Mouse (Mus musculus) kidney, postnatal 0 days (tissue): Measurements from ENCODE around the gene Slc26a1. TPM values are rescaled to one million over a fixed set of nuclear protein-coding genes. Genes with fewer than 3 reads are reported as not detected.

Source experiments
- ATAC-seq: fragments of 200-750 bp; cut with Nextera tagmentation; replicated peaks from 2 replicates; pipeline ENCODE4 v1.8.0; 2017; ENCODE audit warnings: low read depth, moderate number of reproducible peaks, moderate TSS enrichment, moderate library complexity; ENCODE audit not compliant: low FRiP score
- DNase-seq: peaks from one replicate; pipeline ENCODE4 v3.0.0-alpha.2; 2016; ENCODE audit warnings: low spot score
- H3K27ac ChIP-seq: fragments of 300-500 bp; sonication (generic); 2 replicates; pipeline ENCODE4 v1.5.1; 2014; ENCODE audit warnings: mild to moderate bottlenecking
- H3K27me3 ChIP-seq: fragments of 300-500 bp; sonication (generic); 2 replicates; pipeline ENCODE4 v1.6.1; 2014; ENCODE audit warnings: low read length, mixed read lengths; ENCODE audit not compliant: insufficient read depth
- H3K36me3 ChIP-seq: fragments of 300-500 bp; sonication (generic); 2 replicates; pipeline ENCODE4 v1.6.1; 2014; ENCODE audit warnings: low read length, mixed read lengths; ENCODE audit not compliant: insufficient read depth
- H3K4me1 ChIP-seq: fragments of 300-500 bp; sonication (generic); replicated peaks from 2 replicates; pipeline ENCODE4 v1.6.1; 2014; ENCODE audit warnings: antibody characterized with exemption, low read length, mixed read lengths; ENCODE audit not compliant: insufficient read depth
- H3K4me2 ChIP-seq: fragments of 300-500 bp; sonication (generic); 2 replicates; pipeline ENCODE4 v1.6.1; 2014; ENCODE audit warnings: mild to moderate bottlenecking, low read length, moderate library complexity, mixed read lengths
- H3K4me3 ChIP-seq: fragments of 300-500 bp; sonication (generic); replicated peaks from 2 replicates; pipeline ENCODE4 v1.5.1; 2014; ENCODE audit warnings: low read depth, low read length
- H3K9ac ChIP-seq: fragments of 300-500 bp; sonication (generic); 2 replicates; pipeline ENCODE4 v1.6.1; 2014; ENCODE audit warnings: low read depth, low read length
- H3K9me3 ChIP-seq: fragments of 300-500 bp; sonication (generic); replicated peaks from 2 replicates; pipeline ENCODE4 v1.6.1; 2016; ENCODE audit warnings: low read length, inconsistent platforms, mixed read lengths
- CTCF ChIP-seq: IDR thresholded peaks from 2 replicates; pipeline ENCODE4 v1.5.1; 2016; ENCODE audit warnings: antibody characterized with exemption, low read depth, mild to moderate bottlenecking, moderate library complexity
- WGBS: fragments of 180-500 bp; shearing (Covaris S2); extraction: QIAGEN DNeasy Blood & Tissue Kit; methylation state at CpG from one replicate; pipeline ENCODE4 v1.1.7; 2014; 5-methylcytosine and 5-hydroxymethylcytosine counted together
- polyA plus RNA-seq: library from polyadenylated mRNA; unstranded; fragments of >200 nt; fragmentation: Nextera tagmentation; extraction: Ambion mirVana; gene quantifications from 2 replicates; pipeline ENCODE4 v1.2.1, GENCODE M21; 2015

Slc26a1 gene
- polyA plus RNA-seq, 1 experiment from 2014 or later: 8.5 TPM

- H3K27ac ChIP-seq: no peak overlapping the region
- WGBS: under 1% methylated on average over 36 of the region's 43 CpGs
- ATAC-seq: peak; percentile 93
Observed at GRCm38 (mm10) chr5:108693872-108694288, 18.5 kb upstream of the Slc26a1 start.

GRCm38 (mm10) chr5:108692271-108692670, 16.9 kb upstream of the Slc26a1 start, which contains the start of gene Fgfrl1:
Gene Fgfrl1, plus strand, starts transcription at chr5:108692382.
- Histone ChIP-seq H3K9me3 (no peaks in the 10 kb centered on the region), H3K4me1 (peaks cover 11% of the 10 kb centered on the region; the same call in 1 of the 2 replicates), H3K4me2 (peak within 1 kb of the TSS; percentile 96), H3K36me3 (no peaks in the 10 kb centered on the region), H3K9ac (peak within 1 kb of the TSS; percentile 45; the same call in 1 of the 2 replicates), H3K4me3 (peak within 1 kb of the TSS; percentile 97), H3K27me3 (no peaks in the 10 kb centered on the region), H3K27ac (no peak within 1 kb of the TSS)
- 3% methylated on average over 15 of the region's 18 CpGs for WGBS
- DNase-seq: peak; percentile 80
- TF ChIP-seq CTCF: peak; percentile 65
- peak; percentile 54 for ATAC-seq

More at GRCm38 (mm10) chr5:108693872-108694288, 18.5 kb upstream of the Slc26a1 start:
- Histone ChIP-seq H3K27me3 (no peaks in the 10 kb centered on the region), H3K9ac (peak overlapping the region; percentile 79), H3K4me2 (peak overlapping the region; percentile 96), H3K4me3 (peak overlapping the region; percentile 97), H3K36me3 (no peaks in the 10 kb centered on the region), H3K9me3 (no peaks in the 10 kb centered on the region), H3K4me1 (peaks cover 11% of the 10 kb centered on the region; the same call in 1 of the 2 replicates)
- DNase-seq: peak; percentile 97
- no peak for TF ChIP-seq CTCF

- peak; percentile 50 for TF ChIP-seq CTCF
Observed at GRCm38 (mm10) chr5:108691152-108691551, 15.8 kb upstream of the Slc26a1 start.

GRCm38 (mm10) chr5:108689091-108689490, 13.7 kb upstream of the Slc26a1 start:
- Histone ChIP-seq H3K4me2 (no peak overlapping the region), H3K9ac (no peak overlapping the region), H3K4me1 (no peaks in the 10 kb centered on the region), H3K4me3 (no peak overlapping the region), H3K27ac (no peak overlapping the region), H3K9me3 (no peaks in the 10 kb centered on the region), H3K27me3 (no peaks in the 10 kb centered on the region), H3K36me3 (no peaks in the 10 kb centered on the region)
- TF ChIP-seq CTCF: no peak
- DNase-seq (no peak), ATAC-seq (no peak)
- WGBS: 68% methylated on average over 5 of the region's 5 CpGs

More at GRCm38 (mm10) chr5:108691152-108691551, 15.8 kb upstream of the Slc26a1 start:
- no peak overlapping the region for H3K27ac ChIP-seq
- H3K4me3 ChIP-seq: no peak overlapping the region
- H3K9me3 ChIP-seq: no peaks in the 10 kb centered on the region
- DNase-seq: no peak
- H3K27me3 ChIP-seq: no peaks in the 10 kb centered on the region
- H3K4me2 ChIP-seq: no peak overlapping the region
- ATAC-seq: no peak
- H3K4me1 ChIP-seq: peaks cover 11% of the 10 kb centered on the region; the same call in 1 of the 2 replicates
- WGBS: 76% methylated on average over 4 of the region's 4 CpGs
- no peak overlapping the region for H3K9ac ChIP-seq
- no peaks in the 10 kb centered on the region for H3K36me3 ChIP-seq

GRCm38 (mm10) chr5:108680871-108681270, 5.5 kb upstream of the Slc26a1 start:
- Histone ChIP-seq H3K9me3 (no peaks in the 10 kb centered on the region), H3K36me3 (no peaks in the 10 kb centered on the region), H3K27ac (no peak overlapping the region), H3K27me3 (no peaks in the 10 kb centered on the region), H3K4me3 (no peak overlapping the region), H3K4me1 (peaks cover 13% of the 10 kb centered on the region; the same call in 1 of the 2 replicates), H3K4me2 (no peak overlapping the region), H3K9ac (no peak overlapping the region)
- TF ChIP-seq CTCF: no peak
- no peak for DNase-seq
- ATAC-seq: no peak
- WGBS: 93% methylated on average over 6 of the region's 6 CpGs

- Histone ChIP-seq H3K9me3 (no peaks in the 10 kb centered on the region), H3K4me1 (peaks cover 13% of the 10 kb centered on the region; the same call in 1 of the 2 replicates), H3K27ac (no peak overlapping the region), H3K4me2 (no peak overlapping the region), H3K36me3 (no peaks in the 10 kb centered on the region), H3K9ac (no peak overlapping the region), H3K27me3 (no peaks in the 10 kb centered on the region), H3K4me3 (no peak overlapping the region)
- TF ChIP-seq CTCF: peak; percentile 59
- ATAC-seq (no peak), DNase-seq (no peak)
- 57% methylated on average over 3 of the region's 3 CpGs for WGBS
Observed at GRCm38 (mm10) chr5:108679909-108680308, 4.5 kb upstream of the Slc26a1 start.
